Mouse (Mus musculus) liver, adult 2 months (tissue): ENCODE measurements around the gene Acvrl1. TPM values are rescaled to one million over a fixed set of nuclear protein-coding genes. Genes with fewer than 3 reads are reported as not detected.
A peak's percentile ranks its signal among the peaks of the same experiment; 100 is the strongest.

Experiments
- DNase-seq: peaks from one replicate; pipeline ENCODE4 v3.0.0-alpha.2; 2011; ENCODE audit warnings: low read depth, low spot score; ENCODE audit errors: extremely low read depth
- H3K27ac ChIP-seq: fragments of 200-500 bp; replicated peaks from 2 replicates; pipeline ENCODE4 v1.5.1; 2012; ENCODE audit warnings: low read depth, mild to moderate bottlenecking, control low read depth, inconsistent platforms, low read length; ENCODE audit not compliant: insufficient read depth
- H3K27me3 ChIP-seq: fragments of 200-500 bp; 2 replicates; pipeline ENCODE4 v1.6.1; 2012; ENCODE audit warnings: mild to moderate bottlenecking, moderate library complexity, low read length, inconsistent platforms; ENCODE audit not compliant: control insufficient read depth, insufficient read depth
- H3K36me3 ChIP-seq: fragments of 200-500 bp; 2 replicates; pipeline ENCODE4 v1.6.1; 2012; ENCODE audit warnings: low read length, inconsistent platforms; ENCODE audit not compliant: control insufficient read depth, insufficient read depth
- H3K4me1 ChIP-seq: fragments of 200-500 bp; 2 replicates; pipeline ENCODE4 v1.6.1; 2011; ENCODE audit warnings: low read length; ENCODE audit not compliant: control insufficient read depth, insufficient read depth
- H3K4me3 ChIP-seq: fragments of 200-500 bp; 2 replicates; pipeline ENCODE4 v1.5.1; 2011; ENCODE audit warnings: low read depth, mild to moderate bottlenecking, control low read depth, low read length, moderate library complexity; ENCODE audit not compliant: insufficient read depth
- H3K79me2 ChIP-seq: fragments of 200-500 bp; 2 replicates; pipeline ENCODE4 v1.6.1; 2012; ENCODE audit warnings: inconsistent platforms, mild to moderate bottlenecking, low read length, moderate library complexity; ENCODE audit not compliant: control insufficient read depth, insufficient read depth
- H3K9ac ChIP-seq: fragments of 200-500 bp; 2 replicates; pipeline ENCODE4 v1.6.1; 2012; ENCODE audit warnings: low read depth, mild to moderate bottlenecking, control low read depth, inconsistent platforms, low read length
- CTCF ChIP-seq: fragments of 200-500 bp; IDR thresholded peaks from 2 replicates; pipeline ENCODE4 v1.5.1; 2011; ENCODE audit warnings: low read depth, low read length, control low read depth
- POLR2A ChIP-seq: fragments of 200-500 bp; IDR thresholded peaks from 2 replicates; pipeline ENCODE4 v1.6.1; 2011; ENCODE audit warnings: low read length, control low read depth; ENCODE audit not compliant: insufficient read depth; ENCODE audit errors: extremely low read depth
- WGBS: fragments of 180-500 bp; shearing (Covaris S2); methylation state at CpG from one replicate; pipeline ENCODE4 v1.1.7; 2018; 5-methylcytosine and 5-hydroxymethylcytosine counted together
- polyA plus RNA-seq: library from polyadenylated mRNA; depleted of rRNA; stranded (reverse); fragments of >200 nt; gene quantifications from 2 replicates; pipeline ENCODE4 v1.2.3, GENCODE M21; 2012
- total RNA-seq: library from RNA; depleted of rRNA; stranded (reverse); fragments of >200 nt; gene quantifications from 2 replicates; pipeline ENCODE4 v1.2.3, GENCODE M21; 2014

The Acvrl1 gene
- total and polyA plus RNA-seq, 2 experiments = 3.0 to 4.0 TPM

DNA sequence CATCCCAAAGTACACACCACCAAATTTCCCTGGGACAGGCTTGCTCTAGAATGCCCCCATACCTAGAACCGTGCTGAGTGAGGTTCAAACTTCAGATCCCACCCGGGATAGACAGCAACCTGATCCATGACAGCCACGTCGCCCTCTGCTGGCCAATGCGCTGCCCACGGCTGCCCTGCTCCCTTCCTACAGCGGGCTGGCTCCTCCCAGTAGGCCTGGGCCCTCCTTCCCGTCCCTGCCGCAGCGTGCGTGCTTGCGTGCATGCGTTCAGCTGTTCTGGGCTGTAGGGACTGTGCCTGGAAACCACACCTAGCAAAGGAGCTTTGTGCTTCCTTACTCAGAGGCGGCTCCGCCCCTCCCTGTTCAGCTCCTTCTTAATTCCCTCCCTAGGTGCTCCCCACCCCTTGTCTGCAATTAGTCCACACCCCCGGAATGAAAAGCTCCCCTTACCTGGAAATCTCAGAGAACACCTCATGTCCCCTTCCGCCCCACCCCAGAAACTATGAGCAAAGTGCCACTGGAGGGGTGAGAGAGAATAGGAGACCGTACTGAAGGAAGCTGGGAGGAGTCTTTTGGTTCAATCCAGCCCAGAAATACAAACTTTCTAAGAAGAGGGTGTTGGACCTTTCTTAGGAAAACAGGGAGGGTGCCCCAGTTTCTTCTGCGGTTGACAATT, 17.2 kb downstream of the Acvrl1 start:
- Histone ChIP-seq H3K79me2 (no peaks in the 10 kb centered on the region; the same call in 1 of the 2 replicates), H3K27ac (peak overlapping the region; percentile 92), H3K4me3 (peak overlapping the region; percentile 47), H3K9ac (peak overlapping the region; percentile 68), H3K4me1 (peaks cover 10% of the 10 kb centered on the region), H3K27me3 (no peaks in the 10 kb centered on the region), H3K36me3 (no peaks in the 10 kb centered on the region)
- WGBS = 12% methylated on average over 19 of the region's 19 CpGs
- TF ChIP-seq POLR2A (peak; percentile 77), CTCF (peak; percentile 98)
- peak; percentile 86 for DNase-seq

DNA sequence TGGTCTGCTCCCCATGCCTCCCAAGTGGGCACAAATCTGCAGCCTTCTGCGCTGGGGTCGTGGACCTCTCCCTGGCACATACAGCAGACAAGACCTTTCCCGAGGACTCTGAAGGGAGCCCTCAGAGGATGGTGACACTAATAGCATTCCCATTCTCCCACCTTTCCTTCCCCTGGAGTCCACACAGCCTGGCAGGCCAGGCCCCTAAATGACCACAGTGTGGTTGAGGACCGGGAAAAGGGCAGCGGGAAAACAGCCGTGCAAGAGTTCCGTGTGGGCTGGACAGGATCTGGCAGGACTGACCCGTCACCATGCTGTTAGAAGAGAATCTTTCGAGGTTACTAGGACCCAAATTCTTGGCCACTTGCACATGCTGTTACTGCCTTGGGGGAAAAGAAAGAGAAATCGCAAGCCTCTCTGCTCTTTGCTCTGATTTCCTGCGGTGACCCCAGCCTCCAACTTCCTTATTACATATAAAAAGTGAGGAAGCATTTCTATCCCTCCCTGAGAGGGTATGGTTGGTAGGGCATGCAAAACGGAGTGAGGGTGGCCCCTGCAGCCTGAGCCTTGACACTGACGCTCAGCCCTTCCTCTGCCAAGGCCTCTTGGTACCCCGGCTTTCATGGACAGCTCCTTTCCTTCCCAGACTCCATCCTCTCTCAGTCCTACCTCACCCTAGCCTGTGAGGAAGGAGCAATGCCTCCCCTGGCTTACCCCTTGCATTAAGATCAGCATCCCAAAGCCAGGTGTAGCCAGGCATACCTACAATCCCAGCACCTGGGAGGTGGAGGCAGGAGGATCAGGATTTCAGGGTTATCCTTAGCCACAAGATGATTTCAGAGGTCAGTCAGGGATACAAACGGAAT, 18.0 kb downstream of the Acvrl1 start:
- TF ChIP-seq CTCF (no peak), POLR2A (no peak)
- peak overlapping the region; percentile 3; the same call in 1 of the 2 replicates for H3K27ac ChIP-seq
- H3K79me2 ChIP-seq = no peaks in the 10 kb centered on the region; the same call in 1 of the 2 replicates
- H3K9ac ChIP-seq = no peak overlapping the region
- WGBS = 77% methylated on average over 15 of the region's 15 CpGs
- H3K4me3 ChIP-seq = no peak overlapping the region
- H3K27me3 ChIP-seq = no peaks in the 10 kb centered on the region
- peaks cover 5% of the 10 kb centered on the region for H3K4me1 ChIP-seq
- DNase-seq = no peak
- no peaks in the 10 kb centered on the region for H3K36me3 ChIP-seq

DNA sequence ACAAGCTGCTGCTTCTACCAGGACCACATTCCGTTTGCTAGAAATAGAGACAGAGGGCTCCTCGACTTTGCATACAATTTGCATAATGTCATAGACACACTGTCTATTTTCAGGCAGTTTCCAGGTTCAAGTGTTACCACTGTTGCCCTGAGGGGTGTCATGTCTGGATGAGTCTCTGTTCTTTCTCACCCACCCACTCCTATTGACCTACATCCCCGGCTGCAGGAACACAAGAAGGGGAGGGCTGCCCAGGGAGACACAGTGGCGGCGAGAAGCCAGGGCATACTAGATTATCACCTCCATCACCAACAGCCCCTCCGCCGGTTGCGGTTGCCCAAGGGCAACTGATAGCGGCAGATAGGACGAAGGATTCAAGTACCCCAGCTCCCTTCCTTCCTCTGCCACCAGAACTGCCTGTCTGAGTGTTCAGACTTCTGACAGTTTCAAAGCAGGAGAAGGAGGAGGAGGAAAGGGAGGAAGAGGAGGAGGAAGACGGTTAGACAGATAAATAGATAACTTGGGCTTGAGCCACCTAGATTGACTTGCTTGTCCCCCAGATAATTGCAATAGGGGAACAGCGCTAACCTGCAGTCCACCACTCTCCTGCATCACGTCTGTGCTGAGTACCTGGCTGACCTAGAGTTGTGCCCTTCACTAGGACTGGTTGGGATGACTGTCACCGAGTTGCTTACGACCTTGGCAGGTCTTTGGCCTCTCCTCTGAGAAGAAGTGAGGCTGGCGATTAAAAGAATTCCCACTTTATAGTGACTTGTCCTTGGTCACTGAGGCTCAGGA, 19.0 kb downstream of the Acvrl1 start:
- DNase-seq = no peak
- no peak overlapping the region; the same call in 1 of the 2 replicates for H3K27ac ChIP-seq
- H3K4me3 ChIP-seq = no peak overlapping the region
- 66% methylated on average over 16 of the region's 16 CpGs for WGBS
- H3K9ac ChIP-seq = no peak overlapping the region
- peaks cover 5% of the 10 kb centered on the region for H3K4me1 ChIP-seq
- no peaks in the 10 kb centered on the region; the same call in 1 of the 2 replicates for H3K79me2 ChIP-seq
- TF ChIP-seq POLR2A (no peak), CTCF (no peak)
- H3K27me3 ChIP-seq = no peaks in the 10 kb centered on the region
- no peaks in the 10 kb centered on the region for H3K36me3 ChIP-seq

DNA sequence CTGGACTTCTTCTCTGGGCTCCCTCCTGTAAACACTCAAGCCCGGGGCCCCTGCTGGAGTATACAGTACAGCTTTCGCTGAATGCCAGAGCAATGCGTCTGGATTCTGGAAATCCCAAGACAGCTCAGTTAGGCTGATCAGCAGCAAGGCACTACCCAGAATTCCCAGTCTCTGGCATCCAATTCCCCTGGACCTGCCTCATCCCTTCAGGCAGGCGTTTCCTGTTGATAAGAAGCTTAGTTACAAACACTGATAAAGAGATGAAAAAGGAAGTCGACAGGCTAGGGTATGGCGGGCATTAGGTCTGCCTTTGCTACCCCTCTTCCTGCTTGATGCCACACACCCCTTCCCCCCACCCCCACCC, 19.6 kb downstream of the Acvrl1 start:
- Histone ChIP-seq H3K36me3 (no peaks in the 10 kb centered on the region), H3K9ac (no peak overlapping the region), H3K79me2 (no peaks in the 10 kb centered on the region; the same call in 1 of the 2 replicates), H3K4me3 (no peak overlapping the region), H3K4me1 (peaks cover 5% of the 10 kb centered on the region), H3K27ac (no peak overlapping the region; the same call in 1 of the 2 replicates), H3K27me3 (no peaks in the 10 kb centered on the region)
- TF ChIP-seq CTCF (no peak), POLR2A (no peak)
- DNase-seq = no peak
- WGBS = 49% methylated on average over 6 of the region's 6 CpGs

DNA sequence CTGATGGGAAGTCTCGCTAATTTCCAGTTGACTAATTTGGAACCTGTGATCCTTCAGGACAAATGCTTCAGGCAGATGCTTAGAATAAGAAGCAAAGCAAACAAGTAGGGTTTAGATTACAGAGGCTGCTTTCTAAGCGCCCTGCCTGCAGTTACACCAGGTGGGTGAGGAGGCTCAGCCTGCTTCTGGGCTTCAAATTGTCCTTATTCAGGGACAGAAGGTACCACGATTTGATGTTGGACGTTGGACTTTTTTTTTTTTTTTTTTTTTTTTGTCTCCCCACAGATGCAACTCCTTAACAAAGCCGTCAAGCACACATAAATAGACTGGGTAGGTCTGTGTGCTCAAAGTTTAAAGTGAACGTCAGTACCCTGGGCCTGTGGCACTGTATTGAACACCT, 20.3 kb downstream of the Acvrl1 start:
- Histone ChIP-seq H3K9ac (no peak overlapping the region), H3K4me1 (no peaks in the 10 kb centered on the region), H3K79me2 (no peaks in the 10 kb centered on the region), H3K4me3 (no peak overlapping the region), H3K27me3 (no peaks in the 10 kb centered on the region), H3K27ac (no peak overlapping the region), H3K36me3 (no peaks in the 10 kb centered on the region)
- 75% methylated on average over 6 of the region's 6 CpGs for WGBS
- no peak for DNase-seq
- TF ChIP-seq CTCF = no peak
- no peak for TF ChIP-seq POLR2A
